Mouse (Mus musculus) left cerebral cortex, adult 2 months (tissue): ENCODE data around the gene Eri2. TPM values are rescaled to one million over a fixed set of nuclear protein-coding genes. Genes with fewer than 3 reads are reported as not detected.
"Not testable (repeated sequence)": the region's sequence is repeated elsewhere in the genome, so short reads cannot be mapped to it uniquely, and the experiment has no call there.

ENCODE experiments used
- DNase-seq, 2 experiments: peaks; one replicate each; pipeline ENCODE4 v3.0.0; 2021 to 2022; ENCODE audit warnings: low spot score in 2 of 2, mixed read lengths in 1 of 2; ENCODE audit errors: extremely low spot score in 1 of 2
- H3K27ac ChIP-seq: fragments of 200-600 bp; 2 replicates; pipeline ENCODE4 v1.8.1; 2022
- H3K4me3 ChIP-seq: fragments of 200-600 bp; 2 replicates; pipeline ENCODE4 v1.8.1; 2022
- CTCF ChIP-seq: fragments of 200-600 bp; IDR thresholded peaks from 2 replicates; pipeline ENCODE4 v1.8.1; 2022; ENCODE audit warnings: antibody characterized with exemption, mild to moderate bottlenecking, moderate library complexity
- intact Hi-C: fragments of 180-260 bp; cut with DNase I; formaldehyde crosslinking; loops from one replicate; pipeline ENCODE4 v1.15.1; 2025
- total RNA-seq, 2 experiments: library from RNA; stranded (reverse); gene quantifications; 2 replicates each; pipeline ENCODE4 v1.2.3; 2021

Gene Eri2
- total RNA-seq, 2 experiments from 2014 or later = 8.2 to 8.8 TPM

- DNase-seq, H3K4me3 ChIP-seq, intact Hi-C loops: not testable (repeated sequence)
- H3K27ac ChIP-seq = peak overlapping the region; percentile 50; the same call in 1 of the 2 replicates
- peak; percentile 25 for TF ChIP-seq CTCF
These were observed 62.6 kb downstream of the Eri2 start for GRCm38 (mm10) chr7:119731262-119731661.

- no peak for DNase-seq
- H3K27ac ChIP-seq = peak overlapping the region; percentile 21; the same call in 1 of the 2 replicates
- intact Hi-C loops = no loop called here
- no peak overlapping the region for H3K4me3 ChIP-seq
- no peak for TF ChIP-seq CTCF
These were observed 66.2 kb downstream of the Eri2 start for GRCm38 (mm10) chr7:119727621-119728020.

GRCm38 (mm10) chr7:119720947-119721310 lies 72.9 kb downstream of the Eri2 start:
- peak overlapping the region; percentile 90 for H3K27ac ChIP-seq

GRCm38 (mm10) chr7:119720253-119720946 lies 73.5 kb downstream of the Eri2 start, which contains the start of gene Thumpd1:
Gene Thumpd1 (minus strand): TSS chr7:119720798.
- TF ChIP-seq CTCF = peak; percentile 69
- Histone ChIP-seq H3K4me3 (peak within 1 kb of the TSS; percentile 95), H3K27ac (peak within 1 kb of the TSS; percentile 90)
- intact Hi-C loops = loop anchor here (5.0 kb wide), 2 partner anchors 72 to 177 kb away; partner anchors contain the start of genes Dcun1d3, Eri2, Lyrm1 and Rexo5
- DNase-seq = peak; percentile 95 to 98

More at GRCm38 (mm10) chr7:119720947-119721310, 72.9 kb downstream of the Eri2 start:
- intact Hi-C loops = loop anchor here (5.0 kb wide), 2 partner anchors 71 to 176 kb away; partner anchors contain the start of genes Dcun1d3, Eri2, Lyrm1 and Rexo5
- no peak for TF ChIP-seq CTCF
- peak overlapping the region; percentile 95 for H3K4me3 ChIP-seq
- DNase-seq = no peak

Other genes starting within 250 kb of the Eri2 start
- gene Acsm2, start 239.7 kb downstream of the Eri2 start, total RNA-seq = not detected
- gene Acsm1, start 187.0 kb downstream of the Eri2 start, total RNA-seq = not detected
- gene Acsm4, start 104.0 kb downstream of the Eri2 start, total RNA-seq = not detected
- gene Thumpd1, start 73.3 kb downstream of the Eri2 start, total RNA-seq = 10 to 100 TPM; 43.0 to 44.6 TPM
- gene Acsm3, start 33.1 kb downstream of the Eri2 start, total RNA-seq = not detected
- 1 to 10 TPM in 1 of 2 experiments, under 1 TPM in 1; 0.47 to 1.9 TPM for gene Rexo5, start 52 bp downstream of the Eri2 start, total RNA-seq
- 10 to 100 TPM; 13.2 to 14.4 TPM for gene Lyrm1, start 101.8 kb upstream of the Eri2 start, total RNA-seq
- 10 to 100 TPM; 33.4 to 35.4 TPM for gene Dcun1d3, start 102.2 kb upstream of the Eri2 start, total RNA-seq